Comparison of ENCODE assay signal across 25 mouse cellular contexts in genomic region chr11:51442599-51442998, GRCm38 (mm10).
DNase-seq lines count a peak whose midpoint lies in the region; ATAC-seq and TF ChIP-seq lines count a peak whose summit lies in the region.
"Had no signal": no experiment of that assay in that cellular context is flagged by ENCODE, and none has a peak within 500 bp of the region (broad histone marks: within the 10 kb centered on the region; RNA-seq: fewer than 3 reads in every experiment).

No protein-coding gene starts in this region.

- H3K27me3 ChIP-seq in embryonic facial prominence, embryonic 14.5 days (replicated peaks; ENCODE audit: control insufficient read depth, insufficient read depth, low read length): no peaks in the 10 kb centered on the region
- no peaks in the 10 kb centered on the region for H3K27me3 ChIP-seq in embryonic facial prominence, embryonic 10.5 days (replicated peaks; ENCODE audit: low read depth, poor library complexity, severe bottlenecking)
- no peaks in the 10 kb centered on the region for H3K27me3 ChIP-seq in liver, embryonic 12.5 days (replicated peaks)
- H3K27me3 ChIP-seq in liver, embryonic 14.5 days (ENCODE audit: control insufficient read depth, insufficient read depth, low read length): no peaks in the 10 kb centered on the region
- no peaks in the 10 kb centered on the region for H3K27me3 ChIP-seq in liver, postnatal 0 days (ENCODE audit: insufficient read depth, low read length)
- H3K27me3 ChIP-seq in myocyte (ENCODE audit: control insufficient read depth, insufficient read depth, insufficient read length): no peaks in the 10 kb centered on the region
- H3K27me3 ChIP-seq in midbrain, embryonic 13.5 days: no peaks in the 10 kb centered on the region
- H3K27me3 ChIP-seq: embryonic facial prominence, embryonic 12.5 days; embryonic facial prominence, embryonic 15.5 days; forebrain, embryonic 12.5 days had no signal

- ATAC-seq in embryonic facial prominence, embryonic 14.5 days (ENCODE audit: low read depth): 0 out of 2 replicates have a peak, but pooled peaks have one; percentile 30
- ATAC-seq in liver, embryonic 12.5 days: no peak
- no peak for ATAC-seq in liver, embryonic 14.5 days (ENCODE audit: insufficient read depth)
- no peak for ATAC-seq in liver, postnatal 0 days
- no peak for ATAC-seq in midbrain, embryonic 13.5 days
- ATAC-seq: forebrain, embryonic 14.5 days; forebrain, embryonic 16.5 days had no signal

- TF ChIP-seq CTCF in liver, embryonic 14.5 days (IDR thresholded peaks at IDR 0.05; ENCODE audit: low read depth): no peak
- no peak for TF ChIP-seq CTCF in liver, postnatal 0 days (IDR thresholded peaks at IDR 0.05; ENCODE audit: low read depth)

- H3K9me3 ChIP-seq in embryonic facial prominence, embryonic 14.5 days (ENCODE audit: control insufficient read depth, low read length): no peaks in the 10 kb centered on the region
- H3K9me3 ChIP-seq in embryonic facial prominence, embryonic 10.5 days: no peaks in the 10 kb centered on the region
- H3K9me3 ChIP-seq in liver, embryonic 12.5 days (replicated peaks): peaks cover 3% of the 10 kb centered on the region; the same call in 1 of the 2 replicates
- no peaks in the 10 kb centered on the region for H3K9me3 ChIP-seq in liver, embryonic 14.5 days (ENCODE audit: control insufficient read depth, low read length)
- H3K9me3 ChIP-seq in liver, postnatal 0 days (ENCODE audit: low read length): no peaks in the 10 kb centered on the region
- no peaks in the 10 kb centered on the region for H3K9me3 ChIP-seq in midbrain, embryonic 13.5 days
- H3K9me3 ChIP-seq: embryonic facial prominence, embryonic 12.5 days; embryonic facial prominence, embryonic 15.5 days; forebrain, embryonic 12.5 days had no signal

- TF ChIP-seq EP300 in liver, embryonic 14.5 days (IDR thresholded peaks at IDR 0.05; ENCODE audit: low read depth): no peak
- TF ChIP-seq EP300 in liver, postnatal 0 days (IDR thresholded peaks at IDR 0.05; ENCODE audit: low read depth): no peak

- no peak overlapping the region for H3K9ac ChIP-seq in embryonic facial prominence, embryonic 14.5 days (ENCODE audit: low read depth, low read length)
- H3K9ac ChIP-seq in liver, embryonic 12.5 days: no peak overlapping the region
- H3K9ac ChIP-seq in liver, embryonic 14.5 days (replicated peaks): no peak overlapping the region
- no peak overlapping the region for H3K9ac ChIP-seq in liver, postnatal 0 days (replicated peaks)
- no peak overlapping the region for H3K9ac ChIP-seq in midbrain, embryonic 13.5 days (replicated peaks)
- H3K9ac ChIP-seq: embryonic facial prominence, embryonic 12.5 days; embryonic facial prominence, embryonic 15.5 days; forebrain, embryonic 12.5 days had no signal

- DNase-seq in embryonic facial prominence, embryonic 14.5 days (ENCODE audit: low spot score): no peak
- no peak for DNase-seq in embryonic facial prominence, embryonic 10.5 days (ENCODE audit: low spot score)
- no peak for DNase-seq in liver
- DNase-seq in liver, embryonic 14.5 days (ENCODE audit: low read depth in 3 of 3, low spot score in 3 of 3): no peak
- DNase-seq in liver, postnatal 0 days: no peak
- DNase-seq: adrenal gland, adult 2 months; adrenal gland, postnatal 10 days; adrenal gland, postnatal 25 days; B cell, adult 2 months; cerebellum, adult 11 months; cerebellum, adult 18-20 months; cerebellum, adult 8-10 months; cerebellum, adult 9-11 months; cerebellum, postnatal 14 days; cerebellum, postnatal 36 days; embryo, embryonic 11 days had no signal

- H3K4me3 ChIP-seq in embryonic facial prominence, embryonic 14.5 days (ENCODE audit: low read depth, low read length): no peak overlapping the region
- H3K4me3 ChIP-seq in embryonic facial prominence, embryonic 10.5 days: no peak overlapping the region
- H3K4me3 ChIP-seq in liver, embryonic 12.5 days: no peak overlapping the region
- no peak overlapping the region for H3K4me3 ChIP-seq in liver, embryonic 14.5 days (ENCODE audit: insufficient read depth in 1 of 2, low read depth in 2 of 2, low read length in 2 of 2)
- H3K4me3 ChIP-seq in liver, postnatal 0 days (ENCODE audit: low read depth, low read length): no peak overlapping the region
- no peak overlapping the region for H3K4me3 ChIP-seq in myocyte
- no peak overlapping the region for H3K4me3 ChIP-seq in midbrain, embryonic 13.5 days (replicated peaks)
- H3K4me3 ChIP-seq: embryonic facial prominence, embryonic 12.5 days; embryonic facial prominence, embryonic 15.5 days; forebrain, embryonic 10.5 days; forebrain, embryonic 12.5 days had no signal

- no peak overlapping the region for H3K4me2 ChIP-seq in embryonic facial prominence, embryonic 14.5 days (ENCODE audit: low read depth, low read length)
- no peak overlapping the region for H3K4me2 ChIP-seq in liver, embryonic 12.5 days
- H3K4me2 ChIP-seq in liver, embryonic 14.5 days (ENCODE audit: low read depth): no peak overlapping the region
- no peak overlapping the region for H3K4me2 ChIP-seq in liver, postnatal 0 days (ENCODE audit: low read depth, low read length)
- H3K4me2 ChIP-seq in myocyte (ENCODE audit: low read depth): no peak overlapping the region
- no peak overlapping the region for H3K4me2 ChIP-seq in midbrain, embryonic 13.5 days (replicated peaks)
- H3K4me2 ChIP-seq: embryonic facial prominence, embryonic 12.5 days; embryonic facial prominence, embryonic 15.5 days; forebrain, embryonic 12.5 days had no signal

- 67% methylated on average over 8 of the region's 8 CpGs for WGBS in embryonic facial prominence, embryonic 14.5 days
- 84% methylated on average over 8 of the region's 8 CpGs for WGBS in embryonic facial prominence, embryonic 10.5 days
- 76% methylated on average over 8 of the region's 8 CpGs for WGBS in liver, embryonic 12.5 days (ENCODE audit: insufficient replicate concordance)
- 83% methylated on average over 8 of the region's 8 CpGs for WGBS in liver, embryonic 14.5 days (ENCODE audit: insufficient replicate concordance)
- 82% methylated on average over 8 of the region's 8 CpGs for WGBS in liver, postnatal 0 days (ENCODE audit: insufficient replicate concordance)
- 80% methylated on average over 8 of the region's 8 CpGs for WGBS in midbrain, embryonic 13.5 days

- H3K4me1 ChIP-seq in embryonic facial prominence, embryonic 14.5 days (ENCODE audit: control insufficient read depth, insufficient read depth, low read length): no peaks in the 10 kb centered on the region
- H3K4me1 ChIP-seq in embryonic facial prominence, embryonic 10.5 days: peaks cover 10% of the 10 kb centered on the region
- peaks cover 51% of the 10 kb centered on the region for H3K4me1 ChIP-seq in liver, embryonic 12.5 days
- peaks cover 37 to 43% of the 10 kb centered on the region in 2 experiments for H3K4me1 ChIP-seq in liver, embryonic 14.5 days (replicated peaks; ENCODE audit: control insufficient read depth in 2 of 2, insufficient read depth in 2 of 2, low read length in 1 of 2)
- H3K4me1 ChIP-seq in liver, postnatal 0 days (ENCODE audit: insufficient read depth): no peaks in the 10 kb centered on the region
- no peaks in the 10 kb centered on the region for H3K4me1 ChIP-seq in midbrain, embryonic 13.5 days (replicated peaks)
- H3K4me1 ChIP-seq: embryonic facial prominence, embryonic 15.5 days; forebrain, embryonic 10.5 days; forebrain, embryonic 12.5 days had no signal

- H3ac ChIP-seq in myocyte (ENCODE audit: control insufficient read depth, insufficient read length): no peak overlapping the region

- H3K36me3 ChIP-seq in embryonic facial prominence, embryonic 14.5 days (ENCODE audit: control insufficient read depth, insufficient read depth, low read length): no peaks in the 10 kb centered on the region
- peaks cover 9% of the 10 kb centered on the region for H3K36me3 ChIP-seq in embryonic facial prominence, embryonic 10.5 days (replicated peaks)
- H3K36me3 ChIP-seq in liver, embryonic 12.5 days: no peaks in the 10 kb centered on the region
- H3K36me3 ChIP-seq in liver, embryonic 14.5 days (replicated peaks; ENCODE audit: control insufficient read depth, insufficient read depth, low read depth): no peaks in the 10 kb centered on the region
- no peaks in the 10 kb centered on the region for H3K36me3 ChIP-seq in liver, postnatal 0 days (replicated peaks; ENCODE audit: insufficient read depth, low read length)
- no peaks in the 10 kb centered on the region for H3K36me3 ChIP-seq in myocyte (ENCODE audit: control insufficient read depth, insufficient read depth)
- no peaks in the 10 kb centered on the region for H3K36me3 ChIP-seq in midbrain, embryonic 13.5 days
- H3K36me3 ChIP-seq: embryonic facial prominence, embryonic 12.5 days; embryonic facial prominence, embryonic 15.5 days; forebrain, embryonic 10.5 days; forebrain, embryonic 12.5 days had no signal

- TF ChIP-seq POLR2A in myocyte (IDR thresholded peaks at IDR 0.05; ENCODE audit: insufficient read length, low read depth): no peak

- H3K79me2 ChIP-seq in myocyte (ENCODE audit: control insufficient read depth, insufficient read depth): no peaks in the 10 kb centered on the region

- no peak overlapping the region for H3K27ac ChIP-seq in embryonic facial prominence, embryonic 14.5 days (replicated peaks; ENCODE audit: low read depth, low read length)
- H3K27ac ChIP-seq in embryonic facial prominence, embryonic 10.5 days (replicated peaks): no peak overlapping the region
- H3K27ac ChIP-seq in liver, embryonic 12.5 days: peak overlapping the region; percentile 89
- peak overlapping the region; percentile 89 for H3K27ac ChIP-seq in liver, embryonic 14.5 days
- H3K27ac ChIP-seq in liver, postnatal 0 days (ENCODE audit: low read depth): no peak overlapping the region
- no peak overlapping the region for H3K27ac ChIP-seq in midbrain, embryonic 13.5 days
- H3K27ac ChIP-seq: embryonic facial prominence, embryonic 12.5 days; embryonic facial prominence, embryonic 15.5 days; forebrain, embryonic 10.5 days; forebrain, embryonic 12.5 days had no signal

TF ChIP-seq in myocyte, 11 proteins besides CTCF, POLR2A, EP300 and RAD21 (continues in another document):
- TF ChIP-seq MAX (IDR thresholded peaks at IDR 0.05; ENCODE audit: low read depth) (no peak), POLR2AphosphoS2 (IDR thresholded peaks at IDR 0.05; ENCODE audit: insufficient read length, low read depth) (no peak), TCF3 (IDR thresholded peaks at IDR 0.05; ENCODE audit: insufficient read length, low read depth) (peak; percentile 98), E2F4 (IDR thresholded peaks at IDR 0.05; ENCODE audit: insufficient read depth) (no peak), CEBPB (IDR thresholded peaks at IDR 0.05; ENCODE audit: insufficient read depth, poor library complexity, severe bottlenecking) (no peak), SRF (IDR thresholded peaks at IDR 0.05; ENCODE audit: control insufficient read depth, insufficient read length, low read depth) (no peak), MYOD1 (IDR thresholded peaks at IDR 0.05; ENCODE audit: control insufficient read depth in 1 of 3, insufficient read length in 2 of 3, low read depth in 2 of 3) (peak; percentile 92 to 100 (median 99)), TCF12 (IDR thresholded peaks at IDR 0.05; ENCODE audit: insufficient read depth, poor library complexity, severe bottlenecking) (peak; percentile 90), REST (IDR thresholded peaks at IDR 0.05; ENCODE audit: insufficient read depth, insufficient read length) (no peak), USF1 (IDR thresholded peaks at IDR 0.05; ENCODE audit: low read depth) (no peak)

Comparison
In these comparisons a context has a peak if more than half of its experiments do, and no peak if none do; other contexts are left out.
1. H3K27ac ChIP-seq: peak in liver, embryonic 12.5 days (single experiment) and liver, embryonic 14.5 days (single experiment); none in embryonic facial prominence, embryonic 14.5 days (single experiment), embryonic facial prominence, embryonic 10.5 days (single experiment), liver, postnatal 0 days (single experiment) and midbrain, embryonic 13.5 days (single experiment).